Mouse (Mus musculus): ENCODE measurements around the gene Lrfn2.

DNA sequence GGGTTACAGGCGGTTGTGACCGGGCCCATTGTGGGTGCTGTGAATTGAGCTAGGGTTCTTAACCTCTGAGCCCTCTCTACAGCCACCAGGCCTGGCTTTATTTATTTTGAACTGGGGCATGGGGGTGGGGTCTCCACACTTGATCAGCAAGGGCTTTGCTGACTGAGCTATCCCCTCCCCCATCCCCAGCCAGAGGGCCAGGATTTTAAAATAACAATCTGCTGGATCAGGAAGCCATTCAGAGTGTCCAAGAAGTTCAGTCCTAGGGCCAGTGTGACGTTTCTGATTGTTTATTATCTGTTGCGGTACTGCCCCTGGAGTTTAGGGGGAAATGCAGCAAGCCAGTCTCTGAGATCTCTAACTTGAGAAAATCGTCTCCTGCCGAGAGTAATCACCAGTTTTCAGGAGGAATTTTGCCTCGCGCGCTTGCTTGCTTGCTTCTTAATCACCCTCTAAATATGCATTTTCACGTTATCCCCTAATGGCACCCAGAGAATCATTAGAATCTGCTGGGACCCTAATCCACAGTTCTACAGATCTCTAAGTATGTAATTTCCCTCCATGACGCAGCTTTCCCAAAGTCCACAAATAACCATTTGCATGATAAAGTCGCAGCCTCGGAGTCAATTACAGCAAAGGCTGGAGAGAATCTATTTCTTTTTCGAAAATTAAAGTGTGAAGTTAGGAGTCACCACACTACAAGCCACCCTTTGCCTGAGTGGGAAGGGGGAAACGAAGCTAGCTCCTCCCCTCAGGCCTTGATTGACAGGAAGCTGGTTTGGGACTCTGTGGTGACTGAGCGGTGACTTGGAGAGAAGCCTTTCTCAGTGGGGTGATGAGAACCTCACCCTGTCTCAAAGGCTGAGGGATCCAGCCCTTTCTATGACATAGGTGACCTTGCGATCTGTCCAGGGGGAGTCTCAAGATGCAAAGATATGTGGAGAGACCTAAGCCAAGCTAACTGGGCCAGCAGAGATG is 85.5 kb downstream of the Lrfn2 start:
- TF ChIP-seq CTCF (IDR thresholded peaks at IDR 0.05; ENCODE audit: insufficient read depth, low read depth, low read length) (no peak), POLR2A (IDR thresholded peaks at IDR 0.05; ENCODE audit: insufficient read depth, low read depth, low read length) (no peak)
